Mouse (Mus musculus) urinary bladder, postnatal 25 days (tissue): Measurements from ENCODE around the gene Gm21764.
"Not testable (repeated sequence)": the region's sequence is repeated elsewhere in the genome, so short reads cannot be mapped to it uniquely, and the experiment has no call there.

Experiments used
- DNase-seq: peaks from one replicate; pipeline ENCODE4 v3.0.0; 2022; ENCODE audit warnings: low spot score

Gm21764 gene

DNA sequence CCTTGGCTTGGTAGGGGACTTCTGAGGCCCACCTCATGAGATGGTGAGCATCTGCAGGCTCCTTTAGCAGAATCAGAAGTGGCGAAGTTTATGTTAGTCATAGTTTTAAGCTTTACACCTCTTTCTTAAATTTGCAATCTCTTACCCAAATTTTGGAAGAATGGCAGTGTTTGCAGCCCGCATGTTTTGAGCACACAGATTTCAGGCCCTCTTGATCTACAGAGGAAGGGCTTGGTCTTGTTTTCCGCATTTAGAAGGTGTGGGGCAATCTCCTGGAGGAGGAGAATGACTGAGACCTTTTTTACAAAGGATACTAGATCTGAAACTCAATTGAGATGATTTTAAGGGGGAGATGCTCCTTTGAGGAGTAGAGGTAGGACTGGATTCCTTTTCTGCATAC, at the start of gene Gm21764:
TSS of gene Gm21764 (minus strand) at position 101 of the 400 bp plus-strand sequence.
- DNase-seq = not testable (repeated sequence)

- DNase-seq = not testable (repeated sequence)
Observed at GRCm38 (mm10) chrY:18088816-18089215, 27.2 kb upstream of the Gm21764 start, which contains the start of gene Ssty1. Gene Ssty1 (plus strand): TSS chrY:18089116.
